In the genomic region with DNA sequence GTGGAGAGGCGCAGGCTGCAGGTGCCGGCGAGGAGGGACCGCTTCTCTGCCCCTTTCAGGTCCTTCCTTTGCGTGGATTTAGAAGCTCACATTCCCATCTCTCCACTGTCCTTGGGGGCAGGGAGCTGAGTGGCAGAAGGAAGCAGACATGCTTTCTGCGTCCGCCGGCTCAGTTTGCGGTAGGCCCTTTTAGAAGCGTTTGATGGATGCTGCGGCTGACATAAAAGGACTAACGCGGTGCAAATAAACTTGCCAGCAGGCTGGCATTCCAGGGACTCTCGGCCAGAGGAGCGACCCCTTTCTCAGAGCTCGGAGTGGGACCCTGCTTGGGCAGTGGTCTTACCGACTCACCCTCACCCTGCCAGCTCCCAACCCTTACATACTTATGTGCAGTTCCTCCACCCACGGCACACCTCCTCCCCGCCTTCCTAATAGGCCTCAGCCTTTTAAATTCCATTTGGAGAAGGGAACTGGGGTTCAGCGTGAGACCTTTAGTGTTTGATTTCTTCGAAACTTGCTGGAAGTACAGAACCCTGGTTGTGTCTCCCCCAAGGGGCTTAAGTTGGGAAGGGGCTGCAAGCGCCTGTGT, we compare ENCODE assay signal across 8 mouse cellular contexts. TPM values are rescaled to one million over a fixed set of nuclear protein-coding genes. Genes with fewer than 3 reads are reported as not detected.
A peak's percentile ranks its signal among the peaks of the same experiment; 100 is the strongest.
DNase-seq lines count a peak whose midpoint lies in the region; ATAC-seq and TF ChIP-seq lines count a peak whose summit lies in the region.

No protein-coding gene starts in this region.

- H3K4me1 ChIP-seq in heart, embryonic 11.5 days (ENCODE audit: control insufficient read depth, insufficient read depth, low read length): peaks cover 12% of the 10 kb centered on the region
- no peaks in the 10 kb centered on the region for H3K4me1 ChIP-seq in ES-Bruce4 (ENCODE audit: control insufficient read depth, insufficient read depth, low read length)
- H3K4me1 ChIP-seq in embryonic fibroblast, embryonic 13.5 days (ENCODE audit: control insufficient read depth, insufficient read depth, low read length): 0 out of 2 replicates have a peak, but pooled peaks cover 5% of the 10 kb centered on the region
- H3K4me1 ChIP-seq in olfactory bulb, adult 2 months (ENCODE audit: control insufficient read depth, insufficient read depth, low read length): peaks cover 28% of the 10 kb centered on the region

- no peak for DNase-seq in heart, postnatal 25 days (ENCODE audit: low spot score)
- peak; percentile 12 for DNase-seq in kidney, postnatal 14 days
- DNase-seq in embryo, embryonic 9.5 days (ENCODE audit: extremely low spot score): no peak
- DNase-seq in layer of hippocampus, postnatal 14 days (ENCODE audit: low spot score in 2 of 2): no peak

- peak overlapping the region; percentile 84 for H3K27ac ChIP-seq in heart, embryonic 11.5 days (ENCODE audit: low read depth, low read length)
- H3K27ac ChIP-seq in ES-Bruce4 (ENCODE audit: insufficient read depth, low read length): no peak overlapping the region
- peak overlapping the region; percentile 34; the same call in 1 of the 2 replicates for H3K27ac ChIP-seq in embryonic fibroblast, embryonic 13.5 days (ENCODE audit: insufficient read depth, low read length)
- H3K27ac ChIP-seq in olfactory bulb, adult 2 months (ENCODE audit: insufficient read depth, low read depth, low read length): peak overlapping the region; percentile 99

- no peak for ATAC-seq in heart, embryonic 11.5 days (replicated peaks; ENCODE audit: insufficient number of reproducible peaks, low FRiP score, low TSS enrichment)

- no peaks in the 10 kb centered on the region for H3K36me3 ChIP-seq in heart, embryonic 11.5 days (ENCODE audit: control insufficient read depth, insufficient read depth, low read length)
- H3K36me3 ChIP-seq in ES-Bruce4 (ENCODE audit: control insufficient read depth, insufficient read depth, low read length, poor library complexity, severe bottlenecking): no peaks in the 10 kb centered on the region

- H3K4me3 ChIP-seq in heart, embryonic 11.5 days (ENCODE audit: low read depth, low read length): peak overlapping the region; percentile 63
- peak overlapping the region; percentile 83 for H3K4me3 ChIP-seq in ES-Bruce4 (ENCODE audit: low read depth, low read length)
- H3K4me3 ChIP-seq in embryonic fibroblast, embryonic 13.5 days (ENCODE audit: insufficient read depth, low read length): peak overlapping the region; percentile 66
- H3K4me3 ChIP-seq in olfactory bulb, adult 2 months (ENCODE audit: insufficient read depth, low read depth, low read length): peak overlapping the region; percentile 90

- peak overlapping the region; percentile 68 for H3K4me2 ChIP-seq in heart, embryonic 11.5 days

- TF ChIP-seq CTCF in ES-Bruce4 (IDR thresholded peaks at IDR 0.05; ENCODE audit: low read depth, low read length): no peak
- TF ChIP-seq CTCF in embryonic fibroblast, embryonic 13.5 days (IDR thresholded peaks at IDR 0.05; ENCODE audit: borderline replicate concordance, insufficient read depth, low read length): no peak
- peak; percentile 5; the same call in 1 of the 2 replicates for TF ChIP-seq CTCF in olfactory bulb, adult 2 months (IDR thresholded peaks at IDR 0.05; ENCODE audit: insufficient read depth, low read depth, low read length)

- TF ChIP-seq POLR2A in ES-Bruce4 (IDR thresholded peaks at IDR 0.05; ENCODE audit: insufficient read depth, low read length): no peak
- TF ChIP-seq POLR2A in embryonic fibroblast, embryonic 13.5 days (IDR thresholded peaks at IDR 0.05; ENCODE audit: low read depth, low read length): no peak
- TF ChIP-seq POLR2A in olfactory bulb, adult 2 months (IDR thresholded peaks at IDR 0.05; ENCODE audit: insufficient read depth, low read depth, low read length): no peak

- H3K27me3 ChIP-seq in heart, embryonic 11.5 days (ENCODE audit: control insufficient read depth, insufficient read depth, low read length): no peaks in the 10 kb centered on the region
- no peaks in the 10 kb centered on the region for H3K27me3 ChIP-seq in ES-Bruce4 (ENCODE audit: control insufficient read depth, insufficient read depth, low read length, poor library complexity, severe bottlenecking)

- peak overlapping the region; percentile 83 for H3K9ac ChIP-seq in heart, embryonic 11.5 days (ENCODE audit: low read depth, low read length)
- peak overlapping the region; percentile 42 for H3K9ac ChIP-seq in ES-Bruce4 (ENCODE audit: low read depth, poor library complexity, severe bottlenecking)

- no peaks in the 10 kb centered on the region for H3K9me3 ChIP-seq in heart, embryonic 11.5 days (replicated peaks; ENCODE audit: control insufficient read depth, low read length)
- H3K9me3 ChIP-seq in ES-Bruce4 (replicated peaks; ENCODE audit: control insufficient read depth, insufficient read depth, low read length, poor library complexity, severe bottlenecking): no peaks in the 10 kb centered on the region

- TF ChIP-seq EP300 in ES-Bruce4 (IDR thresholded peaks at IDR 0.05; ENCODE audit: insufficient read depth, low read depth, low read length): no peak

- 5% methylated on average over 22 of the region's 22 CpGs for whole genome bisulfite sequencing in heart, embryonic 11.5 days (ENCODE audit: insufficient replicate concordance)
- 2% methylated on average over 22 of the region's 22 CpGs for whole genome bisulfite sequencing in olfactory bulb, adult 2 months

- intact Hi-C loops in heart, postnatal 25 days (cut with DNase I): loop anchor here (1.0 kb wide), 1 partner anchor 125 kb away; no protein-coding TSS in a partner anchor

RNA-seq across cellular contexts. Expression of gene Gnb5, which starts 8.5 kb away (rescaled TPM):
- 54.3 and 67.8 TPM in 2 replicates for polyA plus RNA-seq in heart, embryonic 11.5 days (2014; fragmentation: Nextera tagmentation; extraction: Ambion mirVana)
- total RNA-seq in heart, postnatal 25 days (2021): 10 to 100 TPM; 25.0 to 26.5 TPM
- polyA plus RNA-seq in ES-Bruce4 (2011; ENCODE audit: insufficient read depth, insufficient read length, low read depth, missing spikeins): 3.3 and 6.5 TPM in 2 replicates
- 23.1 and 24.0 TPM in 2 replicates for polyA plus RNA-seq in embryonic fibroblast, embryonic 13.5 days (2011; ENCODE audit: insufficient read length, low read depth, missing spikeins)
- polyA plus RNA-seq in olfactory bulb, adult 2 months (2012; ENCODE audit: insufficient read depth, insufficient read length, low replicate concordance, missing spikeins): not detected in 2 replicates
- 100 to 1,000 TPM; 115 to 120 TPM for total RNA-seq in layer of hippocampus, postnatal 14 days (2021)

RNA-seq across cellular contexts. Expression of gene Bcl2l10, which starts 32.9 kb away (rescaled TPM):
- not detected in 2 replicates for polyA plus RNA-seq in heart, embryonic 11.5 days (2014; fragmentation: Nextera tagmentation; extraction: Ambion mirVana)
- total RNA-seq in heart, postnatal 25 days (2021): not detected
- polyA plus RNA-seq in ES-Bruce4 (2011; ENCODE audit: insufficient read depth, insufficient read length, low read depth, missing spikeins): not detected in 2 replicates
- polyA plus RNA-seq in embryonic fibroblast, embryonic 13.5 days (2011; ENCODE audit: insufficient read length, low read depth, missing spikeins): not detected in 2 replicates
- not detected in 2 replicates for polyA plus RNA-seq in olfactory bulb, adult 2 months (2012; ENCODE audit: insufficient read depth, insufficient read length, low replicate concordance, missing spikeins)
- under 1 TPM in 1 of 2 experiments, not detected in 1; 0.31 TPM for total RNA-seq in layer of hippocampus, postnatal 14 days (2021)
